Mouse (Mus musculus) stomach, postnatal 0 days (tissue): Measurements from ENCODE around the gene Mrgprh. TPM values are rescaled to one million over a fixed set of nuclear protein-coding genes. Genes with fewer than 3 reads are reported as not detected.

Source experiments
- ATAC-seq: fragments of 200-750 bp; cut with Nextera tagmentation; 2 replicates; pipeline ENCODE4 v1.8.0; 2017; ENCODE audit not compliant: low FRiP score, low TSS enrichment
- DNase-seq: peaks from one replicate; pipeline ENCODE4 v3.0.0-alpha.2; 2016; ENCODE audit warnings: low spot score
- H3K27ac ChIP-seq: fragments of 300-500 bp; sonication (generic); replicated peaks from 2 replicates; pipeline ENCODE4 v1.5.1; 2014; ENCODE audit warnings: mild to moderate bottlenecking, control low read depth
- H3K27me3 ChIP-seq: fragments of 300-500 bp; sonication (generic); 2 replicates; pipeline ENCODE4 v1.6.1; 2014; ENCODE audit warnings: low read length; ENCODE audit not compliant: control insufficient read depth, insufficient read depth
- H3K36me3 ChIP-seq: fragments of 300-500 bp; sonication (generic); 2 replicates; pipeline ENCODE4 v1.6.1; 2014; ENCODE audit warnings: low read length, mixed read lengths; ENCODE audit not compliant: control insufficient read depth, insufficient read depth
- H3K4me1 ChIP-seq: fragments of 300-500 bp; sonication (generic); replicated peaks from 2 replicates; pipeline ENCODE4 v1.6.1; 2014; ENCODE audit warnings: antibody characterized with exemption; ENCODE audit not compliant: control insufficient read depth, insufficient read depth
- H3K4me2 ChIP-seq: fragments of 300-500 bp; sonication (generic); replicated peaks from 2 replicates; pipeline ENCODE4 v1.6.1; 2014; ENCODE audit warnings: low read depth, mild to moderate bottlenecking, control low read depth, moderate library complexity
- H3K4me3 ChIP-seq: fragments of 300-500 bp; sonication (generic); 2 replicates; pipeline ENCODE4 v1.5.1; 2014; ENCODE audit warnings: low read depth, low read length, control low read depth
- H3K9ac ChIP-seq: fragments of 300-500 bp; sonication (generic); 2 replicates; pipeline ENCODE4 v1.6.1; 2014; ENCODE audit warnings: mild to moderate bottlenecking, low read length, control low read depth, mixed read lengths
- H3K9me3 ChIP-seq: fragments of 300-500 bp; sonication (generic); 2 replicates; pipeline ENCODE4 v1.6.1; 2016; ENCODE audit warnings: low read length; ENCODE audit not compliant: control insufficient read depth
- CTCF ChIP-seq: IDR thresholded peaks from 2 replicates; pipeline ENCODE4 v1.5.1; 2016; ENCODE audit warnings: antibody characterized with exemption, low read depth, mild to moderate bottlenecking, moderate library complexity
- EP300 ChIP-seq: optimal IDR thresholded peaks from 2 replicates; pipeline ENCODE3; 2016; ENCODE audit warnings: antibody characterized with exemption
- WGBS: fragments of 180-500 bp; shearing (Covaris S2); extraction: QIAGEN DNeasy Blood & Tissue Kit; methylation state at CpG from one replicate; pipeline ENCODE4 v1.1.7; 2014; 5-methylcytosine and 5-hydroxymethylcytosine counted together
- polyA plus RNA-seq: library from polyadenylated mRNA; unstranded; fragments of >200 nt; fragmentation: Nextera tagmentation; extraction: Ambion mirVana; gene quantifications from 2 replicates; pipeline ENCODE4 v1.2.1, GENCODE M21; 2015

Mrgprh gene
- polyA plus RNA-seq, 1 experiment from 2014 or later: not detected

- Histone ChIP-seq H3K4me2 (no peak overlapping the region), H3K27ac (no peak overlapping the region), H3K9ac (no peak overlapping the region), H3K9me3 (no peaks in the 10 kb centered on the region), H3K36me3 (no peaks in the 10 kb centered on the region), H3K27me3 (no peaks in the 10 kb centered on the region), H3K4me3 (no peak overlapping the region), H3K4me1 (no peaks in the 10 kb centered on the region)
- DNase-seq: no peak
- 57% methylated on average over 4 of the region's 4 CpGs for WGBS
- ATAC-seq: no peak
- TF ChIP-seq EP300: no peak
- TF ChIP-seq CTCF: no peak
Measured at GRCm38 (mm10) chr17:12847736-12848135, 28.1 kb upstream of the Mrgprh start.

- Histone ChIP-seq H3K4me1 (no peaks in the 10 kb centered on the region), H3K27me3 (no peaks in the 10 kb centered on the region), H3K4me2 (no peak overlapping the region), H3K9me3 (no peaks in the 10 kb centered on the region), H3K9ac (no peak overlapping the region), H3K4me3 (no peak overlapping the region), H3K36me3 (no peaks in the 10 kb centered on the region), H3K27ac (no peak overlapping the region)
- TF ChIP-seq CTCF (no peak), EP300 (no peak)
- ATAC-seq (no peak), DNase-seq (no peak)
- WGBS: 77% methylated on average over 8 of the region's 8 CpGs
Measured at GRCm38 (mm10) chr17:12849778-12850382, 26.0 kb upstream of the Mrgprh start.

GRCm38 (mm10) chr17:12851689-12852088 lies 24.1 kb upstream of the Mrgprh start:
- H3K4me1 ChIP-seq: no peaks in the 10 kb centered on the region
- H3K9ac ChIP-seq: no peak overlapping the region
- 83% methylated on average over 11 of the region's 11 CpGs for WGBS
- DNase-seq (no peak), ATAC-seq (no peak)
- no peak overlapping the region for H3K27ac ChIP-seq
- no peaks in the 10 kb centered on the region for H3K27me3 ChIP-seq
- no peak overlapping the region for H3K4me3 ChIP-seq
- TF ChIP-seq EP300: no peak
- no peak for TF ChIP-seq CTCF
- no peaks in the 10 kb centered on the region for H3K36me3 ChIP-seq
- no peak overlapping the region for H3K4me2 ChIP-seq
- H3K9me3 ChIP-seq: no peaks in the 10 kb centered on the region

- no peak for TF ChIP-seq EP300
- no peak for TF ChIP-seq CTCF
- Histone ChIP-seq H3K4me3 (no peak overlapping the region), H3K9ac (no peak overlapping the region), H3K27me3 (no peaks in the 10 kb centered on the region), H3K4me2 (no peak overlapping the region), H3K36me3 (no peaks in the 10 kb centered on the region), H3K27ac (no peak overlapping the region), H3K4me1 (no peaks in the 10 kb centered on the region), H3K9me3 (no peaks in the 10 kb centered on the region)
- no peak for ATAC-seq
- DNase-seq: no peak
- WGBS: 85% methylated on average over 2 of the region's 2 CpGs
Measured at GRCm38 (mm10) chr17:12853821-12854220, 22.0 kb upstream of the Mrgprh start.

GRCm38 (mm10) chr17:12854386-12854785 lies 21.4 kb upstream of the Mrgprh start:
- no peak for DNase-seq
- H3K9ac ChIP-seq: no peak overlapping the region
- 91% methylated on average over 11 of the region's 11 CpGs for WGBS
- H3K4me2 ChIP-seq: no peak overlapping the region
- no peak overlapping the region for H3K4me3 ChIP-seq
- H3K27me3 ChIP-seq: no peaks in the 10 kb centered on the region
- no peaks in the 10 kb centered on the region for H3K4me1 ChIP-seq
- no peak overlapping the region for H3K27ac ChIP-seq
- no peak for ATAC-seq
- no peak for TF ChIP-seq CTCF
- H3K36me3 ChIP-seq: no peaks in the 10 kb centered on the region
- H3K9me3 ChIP-seq: no peaks in the 10 kb centered on the region

GRCm38 (mm10) chr17:12857395-12857794 lies 18.4 kb upstream of the Mrgprh start:
- TF ChIP-seq EP300 (no peak), CTCF (no peak)
- WGBS: 27% methylated on average over 3 of the region's 3 CpGs
- DNase-seq: no peak
- no peak overlapping the region for H3K27ac ChIP-seq
- no peak overlapping the region for H3K4me2 ChIP-seq
- H3K9me3 ChIP-seq: no peaks in the 10 kb centered on the region
- H3K4me1 ChIP-seq: no peaks in the 10 kb centered on the region
- ATAC-seq: no peak
- no peak overlapping the region for H3K4me3 ChIP-seq
- no peaks in the 10 kb centered on the region for H3K27me3 ChIP-seq
- H3K36me3 ChIP-seq: no peaks in the 10 kb centered on the region
- no peak overlapping the region for H3K9ac ChIP-seq
